Mouse (Mus musculus): ENCODE data around the gene S100a3. TPM values are rescaled to one million over a fixed set of nuclear protein-coding genes. Genes with fewer than 3 reads are reported as not detected.

The S100a3 gene
- total and polyA plus RNA-seq, 3 experiments: not detected

- H3K27ac ChIP-seq (ENCODE audit: insufficient read depth, low read depth): no peak overlapping the region
- no peak overlapping the region for H3K9ac ChIP-seq (ENCODE audit: insufficient read depth, low read depth)
- no peak for TF ChIP-seq MAFK (IDR thresholded peaks at IDR 0.05; ENCODE audit: insufficient replicate concordance, low read length)
- no peak for TF ChIP-seq USF1 (IDR thresholded peaks at IDR 0.05; ENCODE audit: low read depth, low read length)
- TF ChIP-seq POLR2A (IDR thresholded peaks at IDR 0.05; ENCODE audit: low read depth, low read length): no peak
- no peak for TF ChIP-seq ELF1 (IDR thresholded peaks at IDR 0.05; ENCODE audit: low read depth, low read length)
- no peak overlapping the region for H3K4me3 ChIP-seq (replicated peaks in 1 of 3; ENCODE audit: low read depth in 2 of 3, low read length in 2 of 3, poor library complexity in 1 of 3)
- 0 out of 2 replicates have a peak overlapping the region, but pooled peaks have one; percentile 16 for H3K4me2 ChIP-seq (ENCODE audit: insufficient read depth, low read depth, poor library complexity, severe bottlenecking)
- H3K4me1 ChIP-seq (ENCODE audit: control insufficient read depth in 1 of 2, insufficient read depth in 2 of 2): peaks cover 0 to 25% of the 10 kb centered on the region in 2 experiments; a peak in 2 of 4 replicates
- no peaks in the 10 kb centered on the region for H3K79me2 ChIP-seq (replicated peaks; ENCODE audit: control insufficient read depth, extremely low read depth, insufficient read depth, poor library complexity, severe bottlenecking)
- no peak for DNase-seq (ENCODE audit: extremely low read depth)
- H3K27me3 ChIP-seq (replicated peaks): peaks cover 3% of the 10 kb centered on the region
- dilution Hi-C loops (cut with MboI; ENCODE audit: extremely low pct_ligation_motif_present, extremely low pct_unique_long_range_greater_than_20kb, low sequenced_read_pairs) (no loop called here), in situ Hi-C loops (cut with MboI; ENCODE audit: low pct_ligation_motif_present, low pct_unique_long_range_greater_than_20kb, low sequenced_read_pairs) (no loop called here)
- no peaks in the 10 kb centered on the region for H3K36me3 ChIP-seq (replicated peaks in 1 of 2; ENCODE audit: control insufficient read depth in 1 of 2, insufficient read depth in 1 of 2, low read length in 1 of 2)
- no peaks in the 10 kb centered on the region for H3K9me3 ChIP-seq (replicated peaks; ENCODE audit: low read length)
These were observed 55.5 kb downstream of the S100a3 start for GRCm38 (mm10) chr3:90615911-90616310.

- no peaks in the 10 kb centered on the region for H3K79me2 ChIP-seq (replicated peaks; ENCODE audit: control insufficient read depth, extremely low read depth, insufficient read depth, poor library complexity, severe bottlenecking)
- no peak overlapping the region for H3K27ac ChIP-seq (ENCODE audit: insufficient read depth, low read depth)
- no peaks in the 10 kb centered on the region for H3K36me3 ChIP-seq (replicated peaks in 1 of 2; ENCODE audit: control insufficient read depth in 1 of 2, insufficient read depth in 1 of 2, low read length in 1 of 2)
- H3K4me3 ChIP-seq (replicated peaks in 1 of 3; ENCODE audit: low read depth in 2 of 3, low read length in 2 of 3, poor library complexity in 1 of 3): no peak overlapping the region
- H3K4me2 ChIP-seq (ENCODE audit: insufficient read depth, low read depth, poor library complexity, severe bottlenecking): no peak overlapping the region
- peaks cover 0 to 24% of the 10 kb centered on the region in 2 experiments; a peak in 2 of 4 replicates for H3K4me1 ChIP-seq (ENCODE audit: control insufficient read depth in 1 of 2, insufficient read depth in 2 of 2)
- TF ChIP-seq RAD21 (IDR thresholded peaks at IDR 0.05; ENCODE audit: low read depth, low read length): peak; percentile 18
- no peak for TF ChIP-seq JUND (conservative IDR thresholded peaks at IDR 0.05; ENCODE audit: low read depth, low read length)
- peak; percentile 7; the same call in 1 of the 2 replicates for TF ChIP-seq SMC3 (IDR thresholded peaks at IDR 0.05; ENCODE audit: low read depth, low read length)
- peak; percentile 53; the same call in 1 of the 2 replicates for TF ChIP-seq IRF4 (IDR thresholded peaks at IDR 0.05; ENCODE audit: low read depth, low read length)
- peak; percentile 42 for TF ChIP-seq ZNF384 (IDR thresholded peaks at IDR 0.05; ENCODE audit: low read depth, low read length)
- no peak for TF ChIP-seq USF1 (IDR thresholded peaks at IDR 0.05; ENCODE audit: low read depth, low read length)
- peak; percentile 9 to 52; a peak in 2 of 4 replicates for TF ChIP-seq CTCF (conservative IDR thresholded peaks at IDR 0.05 in 1 of 2, IDR thresholded peaks at IDR 0.05 in 1 of 2; ENCODE audit: low read depth in 2 of 2, low read length in 2 of 2)
- no peak for TF ChIP-seq MXI1 (IDR thresholded peaks at IDR 0.05; ENCODE audit: low read depth, low read length)
- TF ChIP-seq MYC (IDR thresholded peaks at IDR 0.05; ENCODE audit: low read depth, low read length): peak; percentile 81
- TF ChIP-seq MAX (IDR thresholded peaks at IDR 0.05; ENCODE audit: low read length): peak; percentile 53; the same call in 1 of the 2 replicates
- TF ChIP-seq BHLHE40 (IDR thresholded peaks at IDR 0.05; ENCODE audit: low read depth, low read length): 0 out of 2 replicates have a peak, but pooled peaks have one; percentile 6
- H3K9me3 ChIP-seq (replicated peaks; ENCODE audit: low read length): no peaks in the 10 kb centered on the region
- dilution Hi-C loops (cut with MboI; ENCODE audit: extremely low pct_ligation_motif_present, extremely low pct_unique_long_range_greater_than_20kb, low sequenced_read_pairs) (no loop called here), in situ Hi-C loops (cut with MboI; ENCODE audit: low pct_ligation_motif_present, low pct_unique_long_range_greater_than_20kb, low sequenced_read_pairs) (no loop called here)
- no peak for DNase-seq (ENCODE audit: extremely low read depth)
- H3K27me3 ChIP-seq (replicated peaks): peaks cover 3% of the 10 kb centered on the region
- no peak overlapping the region for H3K9ac ChIP-seq (ENCODE audit: insufficient read depth, low read depth)
These were observed 57.2 kb downstream of the S100a3 start for GRCm38 (mm10) chr3:90617586-90617985.

DNA sequence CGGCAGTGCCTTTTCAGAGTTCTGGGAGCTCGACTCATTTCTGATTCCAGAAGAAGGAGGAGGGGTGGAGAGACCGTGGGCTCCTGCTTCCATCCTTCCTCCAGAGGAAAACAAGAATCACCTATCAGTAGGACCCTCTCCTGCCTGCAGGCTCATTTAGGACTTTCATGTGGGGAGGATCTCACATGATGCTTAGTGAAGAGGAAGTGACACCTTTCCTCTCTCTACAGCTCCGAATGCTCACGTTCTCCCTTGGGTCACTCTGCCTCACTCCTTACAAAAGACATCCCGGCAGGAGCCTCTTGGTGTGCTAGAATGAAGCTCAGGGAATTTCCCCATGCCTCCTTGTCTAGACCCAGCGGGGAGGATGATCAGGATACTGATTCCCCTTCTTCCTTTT is 61.2 kb downstream of the S100a3 start:
- H3K4me2 ChIP-seq (ENCODE audit: insufficient read depth, low read depth, poor library complexity, severe bottlenecking): 0 out of 2 replicates have a peak overlapping the region, but pooled peaks have one; percentile 0
- in situ Hi-C loops (cut with MboI; ENCODE audit: low pct_ligation_motif_present, low pct_unique_long_range_greater_than_20kb, low sequenced_read_pairs) (no loop called here), dilution Hi-C loops (cut with MboI; ENCODE audit: extremely low pct_ligation_motif_present, extremely low pct_unique_long_range_greater_than_20kb, low sequenced_read_pairs) (no loop called here)
- peaks cover 3% of the 10 kb centered on the region for H3K27me3 ChIP-seq (replicated peaks)
- no peak overlapping the region for H3K9ac ChIP-seq (ENCODE audit: insufficient read depth, low read depth)
- H3K4me1 ChIP-seq (ENCODE audit: control insufficient read depth in 1 of 2, insufficient read depth in 2 of 2): peaks cover 0 to 20% of the 10 kb centered on the region in 2 experiments; a peak in 2 of 4 replicates
- no peak overlapping the region for H3K27ac ChIP-seq (ENCODE audit: insufficient read depth, low read depth)
- H3K4me3 ChIP-seq (replicated peaks in 1 of 3; ENCODE audit: low read depth in 2 of 3, low read length in 2 of 3, poor library complexity in 1 of 3): no peak overlapping the region
- no peaks in the 10 kb centered on the region for H3K79me2 ChIP-seq (replicated peaks; ENCODE audit: control insufficient read depth, extremely low read depth, insufficient read depth, poor library complexity, severe bottlenecking)
- peak; percentile 80 for TF ChIP-seq BHLHE40 (IDR thresholded peaks at IDR 0.05; ENCODE audit: low read depth, low read length)
- no peak for TF ChIP-seq GABPA (IDR thresholded peaks at IDR 0.05; ENCODE audit: insufficient replicate concordance, low read depth, low read length)
- no peak for TF ChIP-seq ZNF384 (IDR thresholded peaks at IDR 0.05; ENCODE audit: low read depth, low read length)
- no peak for TF ChIP-seq NRF1 (IDR thresholded peaks at IDR 0.05; ENCODE audit: low read depth, low read length)
- TF ChIP-seq ELF1 (IDR thresholded peaks at IDR 0.05; ENCODE audit: low read depth, low read length): no peak
- no peak for TF ChIP-seq USF2 (conservative IDR thresholded peaks at IDR 0.05; ENCODE audit: low read depth, low read length)
- 0 out of 2 replicates have a peak, but pooled peaks have one; percentile 12 for TF ChIP-seq EP300 (IDR thresholded peaks at IDR 0.05; ENCODE audit: low read length)
- no peak for TF ChIP-seq ZC3H11A (IDR thresholded peaks at IDR 0.05; ENCODE audit: low read depth, low read length)
- TF ChIP-seq MEF2A (IDR thresholded peaks at IDR 0.05; ENCODE audit: borderline replicate concordance, low read depth, low read length): no peak
- TF ChIP-seq ZKSCAN1 (IDR thresholded peaks at IDR 0.05; ENCODE audit: borderline replicate concordance, low read depth, low read length): no peak
- no peak for TF ChIP-seq IRF4 (IDR thresholded peaks at IDR 0.05; ENCODE audit: low read depth, low read length)
- no peak for TF ChIP-seq MYC (IDR thresholded peaks at IDR 0.05; ENCODE audit: low read depth, low read length)
- TF ChIP-seq CHD2 (IDR thresholded peaks at IDR 0.05; ENCODE audit: low read length): no peak
- no peak for TF ChIP-seq MAFK (IDR thresholded peaks at IDR 0.05; ENCODE audit: insufficient replicate concordance, low read length)
- no peak for TF ChIP-seq RCOR1 (conservative IDR thresholded peaks at IDR 0.05; ENCODE audit: low read depth, low read length)
- no peaks in the 10 kb centered on the region for H3K36me3 ChIP-seq (replicated peaks in 1 of 2; ENCODE audit: control insufficient read depth in 1 of 2, insufficient read depth in 1 of 2, low read length in 1 of 2)
- DNase-seq (ENCODE audit: extremely low read depth): peak; percentile 26
- no peaks in the 10 kb centered on the region for H3K9me3 ChIP-seq (replicated peaks; ENCODE audit: low read length)
